In the genomic region with DNA sequence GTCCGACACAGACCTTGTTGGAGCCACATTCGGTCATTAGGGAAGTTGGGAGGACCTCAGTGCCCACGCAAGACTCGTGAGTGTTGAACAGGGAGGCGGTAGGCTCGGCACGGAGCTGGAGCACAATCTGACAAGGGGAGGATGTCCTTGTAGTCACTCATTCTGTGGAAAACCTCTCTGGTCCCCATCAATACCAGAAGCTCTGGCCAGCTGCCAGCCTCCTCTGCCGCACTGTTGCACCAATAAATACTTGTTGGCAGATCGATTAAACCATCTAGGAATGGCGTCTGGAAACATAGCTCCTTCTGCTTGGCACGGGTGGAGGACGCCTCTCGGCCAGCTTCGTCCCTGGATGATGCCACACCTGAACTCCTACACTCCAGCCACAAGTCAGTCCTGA, we compare ENCODE assay signal across 13 mouse cellular contexts. TPM values are rescaled to one million over a fixed set of nuclear protein-coding genes. Genes with fewer than 3 reads are reported as not detected.
DNase-seq lines count a peak whose midpoint lies in the region; ATAC-seq lines count a peak whose summit lies in the region.
"Had no signal": no experiment of that assay in that cellular context is flagged by ENCODE, and none has a peak within 500 bp of the region (broad histone marks: within the 10 kb centered on the region; RNA-seq: fewer than 3 reads in every experiment).

No protein-coding gene starts in this region.

- H3K27ac ChIP-seq in kidney, embryonic 15.5 days, result peak overlapping the region; percentile 78
- H3K27ac ChIP-seq: embryonic facial prominence, embryonic 15.5 days; limb, embryonic 10.5 days; liver, embryonic 14.5 days had no signal

- ATAC-seq in kidney, embryonic 15.5 days (replicated peaks; ENCODE audit: low FRiP score), result no peak
- ATAC-seq: Patski had no signal

- 62% methylated on average over 14 of the region's 14 CpGs for WGBS in kidney, embryonic 15.5 days

- H3K9ac ChIP-seq in kidney, embryonic 15.5 days, result no peak overlapping the region
- H3K9ac ChIP-seq: embryonic facial prominence, embryonic 15.5 days; liver, embryonic 14.5 days had no signal

- no peak overlapping the region for H3K4me3 ChIP-seq in kidney, embryonic 15.5 days (replicated peaks)
- H3K4me3 ChIP-seq: embryonic facial prominence, embryonic 15.5 days; limb, embryonic 10.5 days had no signal

- peaks cover 13% of the 10 kb centered on the region for H3K36me3 ChIP-seq in kidney, embryonic 15.5 days
- H3K36me3 ChIP-seq: embryonic facial prominence, embryonic 15.5 days had no signal

- H3K9me3 ChIP-seq in kidney, embryonic 15.5 days (replicated peaks), result no peaks in the 10 kb centered on the region
- H3K9me3 ChIP-seq: embryonic facial prominence, embryonic 15.5 days; limb, embryonic 10.5 days had no signal

- no peak for DNase-seq in kidney, adult 9 months
- peak; percentile 62 for DNase-seq in right cerebral cortex, postnatal 4 days
- no peak for DNase-seq in right cerebral cortex, adult 2 months (ENCODE audit: low spot score in 2 of 2)
- DNase-seq in layer of hippocampus, adult 9-10 months (ENCODE audit: low spot score), result peak; percentile 15
- DNase-seq in B cell, adult 2 months, result no peak
- DNase-seq in c-Kit-positive CD71-positive TER-119-positive erythroid progenitor cells, embryonic 14.5 days (ENCODE audit: low spot score), result no peak
- DNase-seq: cerebellum, adult 11-12 months; lung, postnatal 14 days had no signal

- no peak overlapping the region for H3K4me2 ChIP-seq in kidney, embryonic 15.5 days
- H3K4me2 ChIP-seq: embryonic facial prominence, embryonic 15.5 days had no signal

- H3K27me3 ChIP-seq in kidney, embryonic 15.5 days, result no peaks in the 10 kb centered on the region
- H3K27me3 ChIP-seq: embryonic facial prominence, embryonic 15.5 days; Patski had no signal

- H3K4me1 ChIP-seq in kidney, embryonic 15.5 days, result peaks cover 86% of the 10 kb centered on the region

RNA-seq across cellular contexts. Expression of gene Spsb4, which starts 27.5 kb away (rescaled TPM):
- polyA plus RNA-seq in kidney, embryonic 15.5 days (2015; fragmentation: Nextera tagmentation; extraction: Ambion mirVana), result 56.8 and 58.0 TPM in 2 replicates

Comparison
In these comparisons a context has a peak if more than half of its experiments do, and no peak if none do; other contexts are left out.
1. DNase-seq: peak in right cerebral cortex, postnatal 4 days (single experiment) and layer of hippocampus, adult 9-10 months (single experiment); none in kidney, adult 9 months (single experiment), right cerebral cortex, adult 2 months (0 of 2), B cell, adult 2 months (0 of 2) and c-Kit-positive CD71-positive TER-119-positive erythroid progenitor cells, embryonic 14.5 days (single experiment).